Mouse (Mus musculus): ENCODE measurements at regions not wholly inside any gene's neighbourhood (a gene's known extent, or its start where the extent isn't known, plus 50 kb on each side); places are given as distances from the start of the nearest gene placed in this dataset.

GRCm38 (mm10) chr10:121150668-121151067, 116.9 kb downstream of the Wif1 start:
- no peaks in the 10 kb centered on the region for H3K27me3 ChIP-seq (ENCODE audit: control insufficient read depth, insufficient read depth, low read length)
- no peak overlapping the region for H3K27ac ChIP-seq (replicated peaks; ENCODE audit: insufficient read depth, low read depth, low read length)
- TF ChIP-seq CTCF (IDR thresholded peaks at IDR 0.05; ENCODE audit: low read depth, low read length) (no peak), POLR2A (IDR thresholded peaks at IDR 0.05; ENCODE audit: extremely low read depth, insufficient read depth, low read length) (no peak)
- DNase-seq (ENCODE audit: extremely low read depth, low read depth, low spot score): no peak
- no peaks in the 10 kb centered on the region for H3K36me3 ChIP-seq (ENCODE audit: control insufficient read depth, insufficient read depth, low read length)
- WGBS: 74% methylated on average over 9 of the region's 9 CpGs
- no peak overlapping the region for H3K9ac ChIP-seq (ENCODE audit: low read depth, low read length)
- no peaks in the 10 kb centered on the region for H3K79me2 ChIP-seq (ENCODE audit: control insufficient read depth, insufficient read depth, low read length)
- no peaks in the 10 kb centered on the region for H3K4me1 ChIP-seq (ENCODE audit: control insufficient read depth, insufficient read depth, low read length)
- H3K4me3 ChIP-seq (ENCODE audit: insufficient read depth, low read depth, low read length): no peak overlapping the region

DNA sequence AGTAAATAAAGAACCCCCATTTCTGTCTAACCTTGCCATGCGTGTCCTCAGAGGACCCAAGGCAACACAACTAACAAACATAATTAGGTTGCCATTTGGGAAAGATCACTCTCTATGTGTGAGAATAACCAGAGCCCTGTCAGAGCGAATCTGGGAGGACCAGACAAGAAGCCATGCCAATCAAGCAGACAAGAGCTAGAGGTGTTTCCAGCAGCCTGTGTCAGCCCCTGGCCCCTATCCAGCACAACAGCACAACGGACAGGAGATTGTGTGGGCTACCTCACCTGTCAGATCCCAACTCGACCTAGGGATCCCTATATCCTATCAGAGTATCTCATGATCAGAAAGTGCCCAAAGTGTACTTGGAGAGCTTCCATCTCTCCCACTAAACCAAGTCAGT, 119.9 kb downstream of the Wif1 start:
- WGBS: 68% methylated on average over 4 of the region's 4 CpGs
- no peak for DNase-seq (ENCODE audit: extremely low read depth, low read depth, low spot score)

GRCm38 (mm10) chr10:121160499-121160898, 126.7 kb downstream of the Wif1 start:
- TF ChIP-seq CTCF (IDR thresholded peaks at IDR 0.05; ENCODE audit: low read depth, low read length) (no peak), POLR2A (IDR thresholded peaks at IDR 0.05; ENCODE audit: extremely low read depth, insufficient read depth, low read length) (no peak)
- no peaks in the 10 kb centered on the region for H3K79me2 ChIP-seq (ENCODE audit: control insufficient read depth, insufficient read depth, low read length)
- no peak for DNase-seq (ENCODE audit: extremely low read depth, low read depth, low spot score)
- H3K4me1 ChIP-seq (ENCODE audit: control insufficient read depth, insufficient read depth, low read length): no peaks in the 10 kb centered on the region
- H3K9ac ChIP-seq (ENCODE audit: low read depth, low read length): no peak overlapping the region
- H3K4me3 ChIP-seq (ENCODE audit: insufficient read depth, low read depth, low read length): no peak overlapping the region
- no peaks in the 10 kb centered on the region for H3K36me3 ChIP-seq (ENCODE audit: control insufficient read depth, insufficient read depth, low read length)
- 88% methylated on average over 7 of the region's 7 CpGs for WGBS
- no peaks in the 10 kb centered on the region for H3K27me3 ChIP-seq (ENCODE audit: control insufficient read depth, insufficient read depth, low read length)
- no peak overlapping the region for H3K27ac ChIP-seq (replicated peaks; ENCODE audit: insufficient read depth, low read depth, low read length)

More for the DNA sequence above, 119.9 kb downstream of the Wif1 start:
- H3K4me1 ChIP-seq (ENCODE audit: control insufficient read depth, insufficient read depth, low read length): no peaks in the 10 kb centered on the region
- no peak overlapping the region for H3K27ac ChIP-seq (replicated peaks; ENCODE audit: insufficient read depth, low read depth, low read length)
- TF ChIP-seq POLR2A (IDR thresholded peaks at IDR 0.05; ENCODE audit: extremely low read depth, insufficient read depth, low read length) (no peak), CTCF (IDR thresholded peaks at IDR 0.05; ENCODE audit: low read depth, low read length) (no peak)
- no peaks in the 10 kb centered on the region for H3K27me3 ChIP-seq (ENCODE audit: control insufficient read depth, insufficient read depth, low read length)
- H3K79me2 ChIP-seq (ENCODE audit: control insufficient read depth, insufficient read depth, low read length): no peaks in the 10 kb centered on the region
- H3K9ac ChIP-seq (ENCODE audit: low read depth, low read length): no peak overlapping the region
- no peak overlapping the region for H3K4me3 ChIP-seq (ENCODE audit: insufficient read depth, low read depth, low read length)
- no peaks in the 10 kb centered on the region for H3K36me3 ChIP-seq (ENCODE audit: control insufficient read depth, insufficient read depth, low read length)

DNA sequence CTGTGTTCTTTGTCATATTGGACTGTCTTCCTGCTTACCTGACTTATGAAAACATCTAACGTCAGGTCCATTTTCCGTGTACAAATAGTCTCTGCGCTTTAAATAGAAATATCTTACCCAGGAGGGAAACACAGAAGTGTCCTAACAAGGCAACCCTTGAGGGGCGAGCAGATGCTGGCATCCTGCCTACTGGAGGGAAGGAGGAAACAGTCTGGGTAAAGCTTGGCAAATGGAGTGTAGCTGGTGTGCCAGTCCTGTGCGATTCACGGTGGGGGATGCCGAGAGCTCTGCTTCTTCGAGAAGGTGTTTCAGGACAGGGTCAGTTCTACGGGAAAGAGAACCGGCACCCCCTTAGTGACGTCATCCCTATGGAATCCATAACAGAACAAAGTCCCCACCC, 127.4 kb downstream of the Wif1 start:
- no peaks in the 10 kb centered on the region for H3K36me3 ChIP-seq (ENCODE audit: control insufficient read depth, insufficient read depth, low read length)
- no peak overlapping the region for H3K9ac ChIP-seq (ENCODE audit: low read depth, low read length)
- no peaks in the 10 kb centered on the region for H3K27me3 ChIP-seq (ENCODE audit: control insufficient read depth, insufficient read depth, low read length)
- TF ChIP-seq CTCF (IDR thresholded peaks at IDR 0.05; ENCODE audit: low read depth, low read length) (no peak), POLR2A (IDR thresholded peaks at IDR 0.05; ENCODE audit: extremely low read depth, insufficient read depth, low read length) (no peak)
- H3K27ac ChIP-seq (replicated peaks; ENCODE audit: insufficient read depth, low read depth, low read length): no peak overlapping the region
- no peak overlapping the region for H3K4me3 ChIP-seq (ENCODE audit: insufficient read depth, low read depth, low read length)
- no peak for DNase-seq (ENCODE audit: extremely low read depth, low read depth, low spot score)
- no peaks in the 10 kb centered on the region for H3K79me2 ChIP-seq (ENCODE audit: control insufficient read depth, insufficient read depth, low read length)
- 80% methylated on average over 11 of the region's 11 CpGs for WGBS
- H3K4me1 ChIP-seq (ENCODE audit: control insufficient read depth, insufficient read depth, low read length): no peaks in the 10 kb centered on the region

GRCm38 (mm10) chr10:121174022-121174421, 140.3 kb downstream of the Wif1 start:
- no peak overlapping the region for H3K9ac ChIP-seq (ENCODE audit: low read depth, low read length)
- TF ChIP-seq CTCF (IDR thresholded peaks at IDR 0.05; ENCODE audit: low read depth, low read length): no peak
- no peak for TF ChIP-seq POLR2A (IDR thresholded peaks at IDR 0.05; ENCODE audit: extremely low read depth, insufficient read depth, low read length)
- no peaks in the 10 kb centered on the region for H3K27me3 ChIP-seq (ENCODE audit: control insufficient read depth, insufficient read depth, low read length)
- no peak for DNase-seq (ENCODE audit: extremely low read depth, low read depth, low spot score)
- WGBS: 96% methylated on average over 9 of the region's 9 CpGs
- no peaks in the 10 kb centered on the region for H3K79me2 ChIP-seq (ENCODE audit: control insufficient read depth, insufficient read depth, low read length)
- H3K36me3 ChIP-seq (ENCODE audit: control insufficient read depth, insufficient read depth, low read length): no peaks in the 10 kb centered on the region
- H3K27ac ChIP-seq (replicated peaks; ENCODE audit: insufficient read depth, low read depth, low read length): no peak overlapping the region
- H3K4me1 ChIP-seq (ENCODE audit: control insufficient read depth, insufficient read depth, low read length): no peaks in the 10 kb centered on the region
- no peak overlapping the region for H3K4me3 ChIP-seq (ENCODE audit: insufficient read depth, low read depth, low read length)

DNA sequence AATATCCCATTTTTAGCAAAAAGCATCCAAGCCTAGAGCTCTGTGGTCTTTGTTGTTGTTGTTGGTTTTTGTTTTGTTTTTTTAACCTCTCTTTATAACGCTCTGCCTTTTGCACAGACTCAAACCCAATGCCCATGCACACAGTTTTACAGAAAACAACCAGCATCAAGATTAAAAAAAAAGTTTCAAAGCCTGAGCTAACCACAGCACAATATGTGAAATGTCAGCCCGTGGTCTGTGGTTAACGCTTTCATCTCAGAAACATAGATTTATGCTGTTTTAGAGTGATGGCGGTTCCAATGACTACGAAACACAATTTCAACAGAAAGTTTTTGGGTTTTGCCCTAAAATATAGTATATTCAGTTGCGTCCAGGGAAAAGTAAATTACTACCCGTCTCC, 155.4 kb downstream of the Wif1 start:
- no peak overlapping the region for H3K4me3 ChIP-seq (ENCODE audit: insufficient read depth, low read depth, low read length)
- no peak overlapping the region for H3K27ac ChIP-seq (replicated peaks; ENCODE audit: insufficient read depth, low read depth, low read length)
- H3K36me3 ChIP-seq (ENCODE audit: control insufficient read depth, insufficient read depth, low read length): no peaks in the 10 kb centered on the region
- WGBS: 90% methylated on average over 7 of the region's 7 CpGs
- no peak for DNase-seq (ENCODE audit: extremely low read depth, low read depth, low spot score)
- TF ChIP-seq POLR2A (IDR thresholded peaks at IDR 0.05; ENCODE audit: extremely low read depth, insufficient read depth, low read length) (no peak), CTCF (IDR thresholded peaks at IDR 0.05; ENCODE audit: low read depth, low read length) (no peak)
- H3K9ac ChIP-seq (ENCODE audit: low read depth, low read length): no peak overlapping the region
- H3K27me3 ChIP-seq (ENCODE audit: control insufficient read depth, insufficient read depth, low read length): no peaks in the 10 kb centered on the region
- H3K79me2 ChIP-seq (ENCODE audit: control insufficient read depth, insufficient read depth, low read length): no peaks in the 10 kb centered on the region
- H3K4me1 ChIP-seq (ENCODE audit: control insufficient read depth, insufficient read depth, low read length): no peaks in the 10 kb centered on the region
